Mouse (Mus musculus) stomach, embryonic 16.5 days (tissue): ENCODE measurements at regions not wholly inside any gene's neighbourhood (a gene's known extent, or its start where the extent isn't known, plus 50 kb on each side); places are given as distances from the start of the nearest gene placed in this dataset. TPM values are rescaled to one million over a fixed set of nuclear protein-coding genes. Genes with fewer than 3 reads are reported as not detected.

Source experiments
- ATAC-seq: fragments of 200-750 bp; cut with Nextera tagmentation; 2 replicates; pipeline ENCODE4 v1.8.0; 2017; ENCODE audit warnings: moderate number of reproducible peaks, moderate TSS enrichment; ENCODE audit not compliant: insufficient read depth, low FRiP score
- H3K27ac ChIP-seq: fragments of 300-500 bp; sonication (generic); 2 replicates; pipeline ENCODE4 v1.5.1; 2014; ENCODE audit warnings: low read length
- H3K27me3 ChIP-seq: fragments of 300-500 bp; sonication (generic); 2 replicates; pipeline ENCODE4 v1.6.1; 2014; ENCODE audit warnings: low read length, control low read depth, mixed read lengths; ENCODE audit not compliant: control insufficient read depth, insufficient read depth
- H3K36me3 ChIP-seq: fragments of 300-500 bp; sonication (generic); 2 replicates; pipeline ENCODE4 v1.6.1; 2014; ENCODE audit warnings: low read length; ENCODE audit not compliant: control insufficient read depth, insufficient read depth
- H3K4me1 ChIP-seq: fragments of 300-500 bp; sonication (generic); 2 replicates; pipeline ENCODE4 v1.6.1; 2014; ENCODE audit warnings: low read length, control low read depth, mixed read lengths; ENCODE audit not compliant: control insufficient read depth, insufficient read depth
- H3K4me2 ChIP-seq: fragments of 300-500 bp; sonication (generic); 2 replicates; pipeline ENCODE4 v1.6.1; 2014; ENCODE audit warnings: low read depth, low read length, mixed read lengths
- H3K4me3 ChIP-seq: fragments of 300-500 bp; sonication (generic); replicated peaks from 2 replicates; pipeline ENCODE4 v1.5.1; 2014; ENCODE audit warnings: mild to moderate bottlenecking, low read length
- H3K9ac ChIP-seq: fragments of 300-500 bp; sonication (generic); 2 replicates; pipeline ENCODE4 v1.6.1; 2014; ENCODE audit warnings: low read length
- H3K9me3 ChIP-seq: fragments of 300-500 bp; sonication (generic); replicated peaks from 2 replicates; pipeline ENCODE4 v1.6.1; 2016; ENCODE audit warnings: low read length, control low read depth; ENCODE audit not compliant: control insufficient read depth
- WGBS: fragments of 180-500 bp; shearing (Covaris S2); extraction: QIAGEN DNeasy Blood & Tissue Kit; methylation state at CpG from one replicate; pipeline ENCODE4 v1.1.7; 2014; 5-methylcytosine and 5-hydroxymethylcytosine counted together
- microRNA-seq: library from miRNA; unstranded; fragments of <30 nt; microRNA quantifications from one replicate; pipeline ENCODE4, GENCODE M21; 2016

- Histone ChIP-seq H3K27ac (no peak overlapping the region), H3K9me3 (no peaks in the 10 kb centered on the region), H3K9ac (no peak overlapping the region), H3K4me2 (no peak overlapping the region), H3K4me1 (no peaks in the 10 kb centered on the region), H3K4me3 (no peak overlapping the region), H3K36me3 (no peaks in the 10 kb centered on the region), H3K27me3 (no peaks in the 10 kb centered on the region)
- no peak for ATAC-seq
- 51% methylated on average over 6 of the region's 6 CpGs for whole genome bisulfite sequencing
Measured at GRCm38 (mm10) chr2:84266883-84267554, 158.2 kb downstream of the Calcrl start.

- Histone ChIP-seq H3K9ac (no peak overlapping the region), H3K4me2 (no peak overlapping the region), H3K27me3 (no peaks in the 10 kb centered on the region), H3K4me1 (no peaks in the 10 kb centered on the region), H3K27ac (peak overlapping the region; percentile 60), H3K4me3 (no peak overlapping the region), H3K9me3 (no peaks in the 10 kb centered on the region), H3K36me3 (no peaks in the 10 kb centered on the region)
- WGBS, result 56% methylated on average over 6 of the region's 6 CpGs
- peak; percentile 50 for ATAC-seq
Measured at GRCm38 (mm10) chr2:84274038-84274724, 151.0 kb downstream of the Calcrl start.

- WGBS, result 50% methylated on average over 1 of the region's 1 CpGs
- Histone ChIP-seq H3K27me3 (no peaks in the 10 kb centered on the region), H3K9me3 (no peaks in the 10 kb centered on the region), H3K36me3 (no peaks in the 10 kb centered on the region), H3K4me3 (no peak overlapping the region), H3K4me2 (no peak overlapping the region), H3K9ac (no peak overlapping the region), H3K27ac (no peak overlapping the region), H3K4me1 (no peaks in the 10 kb centered on the region)
- ATAC-seq, result no peak
Measured at GRCm38 (mm10) chr2:84277181-84277580, 148.0 kb downstream of the Calcrl start.

Small RNAs in the stretch of these regions (microRNA-seq; reads per million reads assigned to microRNA genes)
- gene Gm25972, result not detected
